Comparison of ENCODE assay signal across 21 mouse cellular contexts in the genomic region with DNA sequence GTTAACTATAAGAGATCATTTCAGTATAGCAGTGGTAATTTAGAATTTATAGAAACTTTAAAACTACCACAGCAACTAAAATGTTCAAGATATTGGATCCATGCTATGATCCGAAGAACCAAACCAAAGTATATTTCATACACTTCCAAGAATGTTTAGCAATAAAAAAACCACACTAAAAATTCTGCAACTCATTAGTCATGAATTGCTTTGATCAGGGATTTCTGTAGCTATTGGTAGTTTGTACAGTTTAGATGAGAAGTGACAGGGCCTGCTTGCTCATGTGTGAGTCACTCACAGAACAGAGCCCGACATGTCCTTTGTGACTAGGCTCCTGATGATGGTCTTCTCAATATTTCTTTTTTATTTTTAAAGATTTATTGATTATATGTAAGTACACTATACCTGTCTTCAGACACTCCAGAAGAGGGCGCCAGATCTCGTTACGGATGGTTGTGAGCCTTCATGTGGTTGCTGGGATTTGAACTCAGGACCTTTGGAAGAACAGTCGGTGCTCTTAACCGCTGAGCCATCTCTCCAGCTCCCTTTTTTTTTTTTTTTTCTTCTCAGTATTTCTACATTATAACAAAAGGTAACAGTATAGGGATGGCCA.
DNase-seq lines count a peak whose midpoint lies in the region; ATAC-seq and TF ChIP-seq lines count a peak whose summit lies in the region.
"Had no signal": no experiment of that assay in that cellular context is flagged by ENCODE, and none has a peak within 500 bp of the region (broad histone marks: within the 10 kb centered on the region; RNA-seq: fewer than 3 reads in every experiment).

No protein-coding gene starts in this region.

- no peak for ATAC-seq in kidney, postnatal 0 days (replicated peaks; ENCODE audit: low FRiP score, low read depth)
- ATAC-seq in forebrain, embryonic 15.5 days (replicated peaks): no peak
- ATAC-seq: forebrain, embryonic 16.5 days; hindbrain, embryonic 16.5 days had no signal

- H3K27ac ChIP-seq in kidney, postnatal 0 days: no peak overlapping the region
- H3K27ac ChIP-seq in embryonic fibroblast, embryonic 13.5 days (ENCODE audit: insufficient read depth, low read length): peak overlapping the region; percentile 58
- H3K27ac ChIP-seq in forebrain, embryonic 15.5 days (replicated peaks): no peak overlapping the region
- H3K27ac ChIP-seq: embryonic facial prominence, embryonic 13.5 days; limb, embryonic 12.5 days had no signal

- no peaks in the 10 kb centered on the region for H3K9me3 ChIP-seq in kidney, postnatal 0 days (replicated peaks; ENCODE audit: low read length)
- H3K9me3 ChIP-seq in forebrain, embryonic 15.5 days: no peaks in the 10 kb centered on the region
- H3K9me3 ChIP-seq: embryonic facial prominence, embryonic 13.5 days; heart, embryonic 15.5 days; limb, embryonic 12.5 days; liver, embryonic 15.5 days had no signal

- no peaks in the 10 kb centered on the region for H3K36me3 ChIP-seq in kidney, postnatal 0 days (ENCODE audit: insufficient read depth, low read length)
- H3K36me3 ChIP-seq in forebrain, embryonic 15.5 days: no peaks in the 10 kb centered on the region
- H3K36me3 ChIP-seq: embryonic facial prominence, embryonic 13.5 days; heart, embryonic 15.5 days; limb, embryonic 12.5 days had no signal

- H3K4me1 ChIP-seq in kidney, postnatal 0 days (replicated peaks; ENCODE audit: insufficient read depth, low read length): 0 out of 2 replicates have a peak, but pooled peaks cover 2% of the 10 kb centered on the region
- peaks cover 16% of the 10 kb centered on the region for H3K4me1 ChIP-seq in embryonic fibroblast, embryonic 13.5 days (ENCODE audit: control insufficient read depth, insufficient read depth, low read length)
- H3K4me1 ChIP-seq in forebrain, embryonic 15.5 days: no peaks in the 10 kb centered on the region
- H3K4me1 ChIP-seq: limb, embryonic 12.5 days had no signal

- no peak overlapping the region for H3K9ac ChIP-seq in kidney, postnatal 0 days (ENCODE audit: low read depth, low read length)
- no peak overlapping the region for H3K9ac ChIP-seq in forebrain, embryonic 15.5 days (replicated peaks)
- H3K9ac ChIP-seq: embryonic facial prominence, embryonic 13.5 days; heart, embryonic 15.5 days; limb, embryonic 12.5 days; liver, embryonic 15.5 days had no signal

- DNase-seq in kidney, postnatal 0 days (ENCODE audit: low spot score): no peak
- DNase-seq in kidney, postnatal 14 days: no peak
- DNase-seq in 3134 (ENCODE audit: extremely low read depth, insufficient read length, low spot score): peak; percentile 41
- DNase-seq in 416B (ENCODE audit: low read depth): peak; percentile 67
- no peak for DNase-seq in kidney, postnatal 4 days
- DNase-seq: adrenal gland, postnatal 10 days; cerebellum, adult 9-11 months; kidney, adult 18-20 months; kidney, postnatal 10 days; lung, postnatal 10 days; midbrain, embryonic 14.5 days; retina, postnatal 1 day; thymus, postnatal 14 days had no signal

- WGBS in kidney, postnatal 0 days: 97% methylated on average over 7 of the region's 7 CpGs
- WGBS in forebrain, embryonic 15.5 days: 93% methylated on average over 7 of the region's 7 CpGs

- no peak overlapping the region for H3K4me3 ChIP-seq in kidney, postnatal 0 days (replicated peaks; ENCODE audit: low read depth, low read length)
- no peak overlapping the region for H3K4me3 ChIP-seq in embryonic fibroblast, embryonic 13.5 days (ENCODE audit: insufficient read depth, low read length)
- H3K4me3 ChIP-seq in forebrain, embryonic 15.5 days: no peak overlapping the region
- H3K4me3 ChIP-seq: embryonic facial prominence, embryonic 13.5 days; heart, embryonic 15.5 days; limb, embryonic 12.5 days; liver, embryonic 15.5 days had no signal

- peak; percentile 21; the same call in 1 of the 2 replicates for TF ChIP-seq CTCF in kidney, postnatal 0 days (IDR thresholded peaks at IDR 0.05; ENCODE audit: low read depth)
- TF ChIP-seq CTCF in embryonic fibroblast, embryonic 13.5 days (IDR thresholded peaks at IDR 0.05; ENCODE audit: borderline replicate concordance, insufficient read depth, low read length): no peak

- H3K4me2 ChIP-seq in kidney, postnatal 0 days (ENCODE audit: low read length): no peak overlapping the region
- H3K4me2 ChIP-seq in forebrain, embryonic 15.5 days (replicated peaks): no peak overlapping the region
- H3K4me2 ChIP-seq: embryonic facial prominence, embryonic 13.5 days; heart, embryonic 15.5 days; limb, embryonic 12.5 days; liver, embryonic 15.5 days had no signal

- TF ChIP-seq POLR2A in embryonic fibroblast, embryonic 13.5 days (IDR thresholded peaks at IDR 0.05; ENCODE audit: low read depth, low read length): no peak

- H3K27me3 ChIP-seq in kidney, postnatal 0 days (ENCODE audit: insufficient read depth, low read length): no peaks in the 10 kb centered on the region
- no peaks in the 10 kb centered on the region for H3K27me3 ChIP-seq in forebrain, embryonic 15.5 days
- H3K27me3 ChIP-seq: embryonic facial prominence, embryonic 13.5 days; heart, embryonic 15.5 days; limb, embryonic 12.5 days; liver, embryonic 15.5 days had no signal

Comparison
In these comparisons a context has a peak if more than half of its experiments do, and no peak if none do; other contexts are left out.
1. DNase-seq: peak in 3134 (single experiment) and 416B (single experiment); none in kidney, postnatal 0 days (single experiment), kidney, postnatal 14 days (single experiment) and kidney, postnatal 4 days (0 of 2).